Mouse (Mus musculus) CH12.LX (cell line): ENCODE measurements at regions not wholly inside any gene's neighbourhood (a gene's known extent, or its start where the extent isn't known, plus 50 kb on each side); places are given as distances from the start of the nearest gene placed in this dataset.

Experiments used
- CTCF ChIP-seq, 2 experiments: IDR thresholded peaks in 1 of 2; conservative IDR thresholded peaks in 1 of 2; 2 replicates each; pipeline ENCODE4 v1.5.1; 2011 to 2012; ENCODE audit warnings: low read depth in 2 of 2, low read length in 2 of 2, improper control_type of control experiment in 1 of 2, inconsistent platforms in 1 of 2, mild to moderate bottlenecking in 1 of 2, moderate library complexity in 1 of 2
- EP300 ChIP-seq: IDR thresholded peaks from 2 replicates; pipeline ENCODE4 v1.6.1; 2011; ENCODE audit warnings: low read length, improper control_type of control experiment
- GABPA ChIP-seq: IDR thresholded peaks from 2 replicates; pipeline ENCODE4 v1.6.1; 2012; ENCODE audit warnings: low read depth, low read length, improper control_type of control experiment, inconsistent platforms; ENCODE audit not compliant: insufficient replicate concordance
- SIN3A ChIP-seq: IDR thresholded peaks from 2 replicates; pipeline ENCODE4 v1.6.1; 2012; ENCODE audit warnings: low read length, improper control_type of control experiment, inconsistent platforms
- USF1 ChIP-seq: IDR thresholded peaks from 2 replicates; pipeline ENCODE4 v1.6.1; 2014; ENCODE audit warnings: low read depth, mild to moderate bottlenecking, inconsistent platforms, low read length, improper control_type of control experiment

- TF ChIP-seq GABPA (no peak), EP300 (no peak), CTCF (conservative IDR thresholded peaks at IDR 0.05 in 1 of 2, IDR thresholded peaks at IDR 0.05 in 1 of 2; ENCODE audit: low read depth in 2 of 2, low read length in 2 of 2) (no peak), USF1 (no peak), SIN3A (no peak)
These were observed 69.4 kb upstream of the Mbip start for GRCm38 (mm10) chr12:56414861-56415765.
